Mouse (Mus musculus) gastrocnemius, postnatal 14 days (tissue): ENCODE results near the gene Tspan31. TPM values are rescaled to one million over a fixed set of nuclear protein-coding genes. Genes with fewer than 3 reads are reported as not detected.

Experiments
- DNase-seq: peaks from one replicate; pipeline ENCODE4 v3.0.0; 2021; ENCODE audit warnings: mixed read lengths
- intact Hi-C: fragments of 180-260 bp; cut with DNase I; formaldehyde crosslinking; loops from one replicate; pipeline ENCODE4 v1.15.1; 2025; ENCODE audit warnings: low total_unique reads
- total RNA-seq, 2 experiments: library from RNA; stranded (reverse); gene quantifications; 2 replicates each; pipeline ENCODE4 v1.2.3; 2021

Gene Tspan31
- total RNA-seq, 2 experiments from 2014 or later: 26.5 to 31.6 TPM

DNA sequence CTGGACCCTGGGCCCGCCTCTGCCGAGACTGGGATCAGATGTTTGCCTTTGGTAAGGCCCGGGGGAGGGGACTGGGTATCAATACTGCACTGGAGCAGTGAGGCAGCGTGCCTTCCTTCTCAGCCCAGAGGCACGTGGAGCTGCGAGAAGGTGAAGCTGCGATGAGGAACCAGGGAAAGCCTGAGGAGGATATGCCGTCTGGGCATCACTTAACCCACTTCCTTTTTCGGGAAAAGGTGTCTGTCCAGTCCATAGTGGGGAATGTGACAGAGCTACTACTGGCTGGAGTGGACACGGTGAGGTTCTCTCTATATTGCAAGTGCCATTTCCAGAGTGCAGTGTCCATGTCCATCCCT lies 20.0 kb downstream of the Tspan31 start:
- no peak for DNase-seq
- intact Hi-C loops: no loop called here

DNA sequence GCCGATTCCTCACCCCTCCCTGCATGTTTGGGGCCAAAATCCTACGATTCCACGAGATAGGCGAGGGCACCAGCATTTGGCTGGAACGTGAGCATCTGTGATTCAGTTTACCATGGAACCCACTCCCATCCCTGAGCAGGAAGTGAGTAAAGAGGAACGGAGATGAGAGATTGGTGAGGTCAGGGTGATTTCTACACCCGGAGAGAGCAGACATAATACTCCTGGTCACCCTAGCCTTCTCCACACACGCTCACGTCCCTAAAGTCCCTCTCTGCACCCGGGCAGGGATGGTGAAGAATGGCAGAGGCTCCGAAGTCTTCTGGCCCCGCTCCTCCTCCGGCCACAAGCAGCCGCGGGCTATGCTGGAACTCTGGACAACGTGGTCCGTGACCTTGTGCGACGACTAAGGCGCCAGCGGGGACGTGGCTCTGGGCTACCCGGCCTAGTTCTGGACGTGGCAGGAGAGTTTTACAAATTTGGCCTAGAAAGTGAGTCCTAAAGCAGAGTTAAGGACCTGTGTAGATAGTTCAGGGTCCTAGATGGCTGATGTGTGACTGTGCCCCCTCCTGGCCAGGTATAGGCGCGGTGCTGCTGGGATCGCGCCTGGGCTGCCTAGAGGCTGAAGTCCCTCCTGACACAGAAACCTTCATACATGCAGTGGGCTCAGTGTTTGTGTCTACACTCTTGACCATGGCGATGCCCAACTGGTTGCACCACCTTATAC lies 20.5 kb downstream of the Tspan31 start:
- no peak for DNase-seq
- intact Hi-C loops: no loop called here

DNA sequence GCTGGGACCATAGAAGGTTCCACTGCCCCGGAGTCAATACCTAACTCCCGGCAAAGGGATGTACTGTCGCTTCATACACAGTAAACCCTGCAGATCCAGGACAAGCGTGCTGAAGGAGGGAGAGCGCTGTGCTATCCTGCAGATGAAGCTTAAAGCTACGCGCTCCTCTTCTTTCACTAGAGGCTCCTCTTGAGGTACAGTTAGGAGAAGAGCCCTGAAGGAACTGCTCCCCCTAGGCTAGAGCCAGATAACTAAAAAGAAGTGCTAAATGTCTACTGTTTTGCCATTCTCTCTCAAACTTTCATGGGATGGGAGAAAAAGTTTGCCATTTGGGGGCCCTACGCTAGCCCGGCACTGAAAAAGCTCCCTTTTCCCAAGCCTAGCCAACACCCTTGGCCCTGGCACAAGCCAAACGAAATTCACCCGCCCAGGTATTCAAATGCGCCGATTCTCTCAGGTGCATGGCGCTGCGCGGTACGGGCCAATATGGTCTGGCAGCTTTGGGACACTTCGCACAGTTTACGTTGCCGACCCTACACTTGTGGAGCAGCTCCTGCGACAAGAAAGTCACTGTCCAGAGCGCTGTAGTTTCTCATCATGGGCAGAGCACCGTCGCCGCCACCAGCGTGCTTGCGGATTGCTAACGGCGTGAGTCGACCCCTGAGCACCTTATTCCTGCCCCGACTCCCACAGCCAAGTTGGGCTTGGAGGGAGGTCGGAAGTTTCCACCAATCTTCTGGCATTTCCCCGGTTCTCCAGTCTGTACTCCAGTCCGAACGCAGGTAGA lies 21.3 kb downstream of the Tspan31 start:
- intact Hi-C loops: no loop called here
- no peak for DNase-seq

DNA sequence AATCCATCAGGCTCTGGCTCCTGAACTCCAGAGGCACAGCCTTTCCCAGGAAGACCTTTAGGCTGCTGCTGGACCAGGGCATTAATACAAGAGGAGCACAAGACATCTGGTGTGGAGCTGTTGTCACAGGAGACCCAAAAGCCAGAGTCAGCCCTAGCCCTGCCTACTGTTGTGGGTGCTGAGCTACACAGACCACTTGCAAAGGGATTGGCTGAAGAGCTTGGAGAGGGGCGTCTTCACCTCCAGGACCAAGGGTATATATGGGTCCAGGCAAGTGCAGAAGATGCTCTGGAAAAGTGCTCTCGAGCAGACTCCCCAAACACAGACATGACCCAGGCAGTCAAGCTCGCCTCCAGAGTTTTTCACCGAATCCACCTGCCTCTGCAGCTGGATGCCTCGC lies 22.1 kb downstream of the Tspan31 start, which contains the start of gene Cyp27b1:
TSS of gene Cyp27b1 (plus strand) at position 297 of the 400 bp plus-strand sequence.
- intact Hi-C loops: no loop called here
- no peak for DNase-seq

DNA sequence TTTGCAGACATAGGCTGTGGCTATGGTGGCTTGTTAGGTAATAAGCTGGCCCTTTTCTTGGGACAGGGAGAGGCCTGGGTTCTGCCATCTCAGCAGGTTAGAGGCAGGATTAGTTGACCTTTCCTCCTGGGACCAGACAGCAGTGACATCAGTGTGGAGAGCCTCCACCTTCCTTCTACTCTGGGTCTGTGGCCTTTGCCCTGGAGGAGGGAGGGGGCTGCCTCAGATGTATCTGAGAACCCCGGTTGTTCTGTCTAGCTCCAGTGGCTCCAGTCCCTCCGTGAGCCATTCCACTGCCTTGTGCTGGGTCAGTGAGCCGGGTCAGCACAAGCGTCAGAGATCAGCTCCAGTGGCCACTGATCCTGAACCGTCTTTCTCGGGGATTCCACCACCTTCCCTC lies 26.9 kb downstream of the Tspan31 start:
- DNase-seq: no peak
- intact Hi-C loops: no loop called here

DNA sequence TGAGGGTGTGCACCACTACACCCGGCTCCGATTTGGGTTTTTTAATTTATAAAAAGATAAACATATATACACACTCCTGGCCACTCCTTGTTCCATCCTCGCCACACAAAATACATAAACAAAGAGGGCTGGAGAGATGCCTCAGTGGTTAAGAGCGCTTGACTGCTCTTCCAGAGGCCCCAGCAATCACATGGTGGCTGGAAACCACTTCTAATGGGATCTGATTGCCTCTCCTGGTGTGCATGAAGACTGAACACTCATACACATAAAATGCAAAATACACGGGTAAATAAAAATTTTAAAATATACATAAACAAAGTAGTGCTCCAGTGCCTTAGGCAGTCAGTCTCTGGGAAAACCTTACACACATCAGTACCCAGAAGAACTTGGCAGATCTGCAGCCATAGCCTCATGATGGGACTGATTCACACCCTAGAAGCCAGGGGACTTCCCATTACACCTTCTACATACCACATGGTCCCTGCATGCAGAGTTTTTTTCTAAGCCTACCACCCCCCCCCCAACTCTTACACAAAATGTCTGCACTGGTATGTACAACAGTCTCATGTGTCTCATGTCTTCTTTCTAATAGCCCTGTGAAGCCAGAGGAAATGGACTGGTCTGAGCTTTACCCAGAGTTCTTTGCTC lies 27.5 kb downstream of the Tspan31 start:
- no peak for DNase-seq
- intact Hi-C loops: no loop called here

DNA sequence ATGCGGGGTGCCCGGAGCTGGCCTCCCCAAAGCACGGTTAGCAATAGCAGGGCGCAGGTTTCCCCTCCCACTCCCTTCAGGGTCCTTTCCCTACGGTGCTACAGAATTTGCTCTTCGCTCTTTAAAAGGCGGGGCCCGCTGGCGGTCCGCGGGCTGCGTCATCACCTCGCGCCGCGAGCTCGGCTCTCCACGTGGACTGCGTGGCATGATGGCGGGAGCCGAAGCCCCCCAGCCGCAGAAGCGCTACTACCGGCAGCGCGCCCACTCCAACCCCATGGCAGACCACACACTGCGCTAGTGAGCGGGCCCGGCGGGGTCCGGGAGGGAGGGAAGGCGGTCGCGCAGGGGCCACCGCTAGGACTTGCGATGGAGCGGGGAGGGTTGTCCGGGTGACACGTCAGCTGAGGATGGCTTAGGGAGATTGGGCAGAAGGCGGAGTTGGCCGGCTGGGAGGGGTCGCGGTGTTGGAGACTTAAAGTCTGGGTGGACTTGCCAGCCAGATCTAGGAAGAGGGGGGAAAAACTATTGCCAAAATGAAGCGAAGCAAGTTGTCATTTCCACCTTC lies 28.2 kb downstream of the Tspan31 start:
- intact Hi-C loops: no loop called here
- peak; percentile 87 for DNase-seq

DNA sequence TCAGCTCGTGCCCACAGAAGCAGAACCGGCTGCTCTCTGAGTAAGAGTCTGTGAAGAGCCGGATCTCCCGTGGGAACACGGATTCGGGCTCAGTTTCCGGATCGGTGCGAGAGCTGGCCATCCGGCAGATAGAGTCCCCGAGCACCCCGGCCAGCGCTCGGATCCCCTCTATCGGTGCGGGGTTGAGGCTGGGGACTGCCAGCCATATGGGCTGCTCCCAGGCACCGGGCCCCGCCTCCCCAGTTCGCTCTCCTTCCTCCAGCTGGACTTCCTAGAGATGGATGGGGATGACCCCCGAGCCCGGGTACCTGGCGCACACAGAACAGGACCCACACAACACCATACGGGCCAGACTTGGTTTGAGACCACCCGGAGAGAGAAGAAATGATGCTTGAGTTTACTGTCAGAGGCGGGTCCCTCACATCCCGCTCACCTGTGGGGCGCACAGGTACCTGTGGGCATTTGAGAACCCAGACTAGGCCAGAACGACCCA lies 28.7 kb downstream of the Tspan31 start, which contains the start of the genes Mettl1 and Eef1akmt3:
TSS of gene Mettl1 (plus strand) at position 141 of the 493 bp plus-strand sequence.
TSS of gene Eef1akmt3 (minus strand) at position 240 of the 493 bp plus-strand sequence.
- intact Hi-C loops: no loop called here
- peak; percentile 38 for DNase-seq

DNA sequence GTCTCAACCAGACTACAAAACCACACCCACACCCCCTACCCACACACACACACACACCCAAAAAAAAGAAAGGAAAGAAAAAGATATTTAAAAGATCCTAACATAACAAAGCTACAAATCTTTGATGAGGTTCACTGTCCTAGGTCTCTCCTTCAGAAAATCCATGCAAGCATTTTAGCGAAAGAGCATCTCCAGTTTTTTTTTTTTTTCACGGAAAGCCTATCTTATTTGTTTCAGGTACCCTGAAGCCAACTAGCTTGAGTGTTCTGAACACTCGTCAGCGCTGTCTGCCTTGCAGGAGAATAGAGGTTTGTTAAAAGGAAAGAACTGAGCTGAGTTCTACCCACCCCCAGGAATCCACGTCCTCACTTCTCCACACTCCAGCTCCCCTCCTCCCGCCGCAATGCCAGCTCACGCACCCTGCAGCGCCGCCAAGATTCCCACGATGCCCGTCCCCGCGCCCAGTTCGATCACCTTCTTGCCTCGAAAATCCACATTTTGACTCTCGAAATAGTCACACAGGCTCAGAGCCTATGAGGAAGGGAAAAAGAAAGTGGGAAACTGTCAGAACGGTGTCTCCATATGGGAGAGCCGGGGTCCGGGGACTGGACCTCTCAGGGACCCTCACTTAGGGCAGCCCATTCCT lies 29.4 kb downstream of the Tspan31 start:
- no peak for DNase-seq
- intact Hi-C loops: no loop called here

DNA sequence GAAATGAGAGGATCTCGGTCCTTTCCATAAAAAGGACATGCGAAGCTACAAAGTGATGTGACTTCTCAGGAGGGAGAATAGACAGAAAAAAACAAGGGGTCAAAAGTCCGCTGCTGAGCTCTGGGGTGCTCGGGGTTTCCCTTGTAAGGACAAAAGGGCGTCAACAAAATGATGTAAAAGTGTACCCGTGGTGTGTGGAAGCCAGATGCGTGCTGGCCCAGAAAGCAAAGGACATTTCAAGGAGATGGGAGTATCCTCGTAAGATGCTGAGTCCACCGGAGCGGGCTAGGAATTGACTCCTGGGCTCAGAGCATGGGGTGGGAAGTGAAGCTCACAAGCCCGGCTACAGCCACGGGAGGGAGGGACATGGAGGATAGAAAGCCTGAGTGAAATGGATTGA lies 32.4 kb downstream of the Tspan31 start:
- intact Hi-C loops: no loop called here

DNA sequence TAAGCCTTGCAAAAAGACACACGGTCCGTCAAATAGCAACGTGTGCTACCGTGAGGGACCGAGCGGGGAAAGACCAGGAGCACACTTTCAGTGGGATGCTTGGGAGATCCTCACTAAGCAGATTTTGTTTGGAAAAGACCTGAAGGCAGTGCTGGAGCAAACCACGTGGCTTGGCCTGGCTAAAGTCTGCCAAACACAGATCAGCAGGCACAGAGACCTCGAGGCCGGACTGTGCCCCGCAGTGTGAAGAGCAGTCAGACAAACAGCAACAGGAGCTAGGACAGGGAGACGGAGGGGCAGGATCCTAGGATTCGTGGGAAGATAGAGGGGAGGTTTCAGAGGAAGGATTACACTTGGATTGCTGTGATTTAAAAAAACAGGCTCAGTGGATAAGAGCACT lies 33.8 kb downstream of the Tspan31 start:
- intact Hi-C loops: no loop called here
- DNase-seq: no peak

More for the DNA sequence above, 32.4 kb downstream of the Tspan31 start:
- DNase-seq: no peak

DNA sequence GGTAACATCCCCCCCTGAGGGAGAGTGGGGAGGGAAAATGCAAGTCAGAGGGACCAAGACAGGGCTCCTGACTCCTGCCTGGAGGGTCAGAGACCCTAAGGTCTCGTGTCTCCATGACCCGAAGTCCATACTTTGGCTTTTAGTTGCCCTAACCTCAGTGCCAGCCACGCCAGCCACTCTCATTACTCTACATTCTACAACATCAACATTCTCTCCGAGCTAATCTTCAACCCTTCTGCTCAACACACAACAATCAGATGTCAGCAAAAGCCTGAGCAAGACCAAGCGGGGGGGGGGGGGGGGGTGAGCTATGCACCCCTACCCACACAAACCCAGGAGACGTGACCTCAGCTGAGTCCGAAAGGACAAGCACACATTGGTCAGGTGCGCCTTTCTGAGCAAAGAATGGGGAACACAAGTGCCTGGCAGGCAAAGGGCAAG lies 36.7 kb downstream of the Tspan31 start:
- DNase-seq: no peak
- intact Hi-C loops: loop anchor here (2.0 kb wide), 1 partner anchor 117 kb away; no protein-coding TSS in a partner anchor

DNA sequence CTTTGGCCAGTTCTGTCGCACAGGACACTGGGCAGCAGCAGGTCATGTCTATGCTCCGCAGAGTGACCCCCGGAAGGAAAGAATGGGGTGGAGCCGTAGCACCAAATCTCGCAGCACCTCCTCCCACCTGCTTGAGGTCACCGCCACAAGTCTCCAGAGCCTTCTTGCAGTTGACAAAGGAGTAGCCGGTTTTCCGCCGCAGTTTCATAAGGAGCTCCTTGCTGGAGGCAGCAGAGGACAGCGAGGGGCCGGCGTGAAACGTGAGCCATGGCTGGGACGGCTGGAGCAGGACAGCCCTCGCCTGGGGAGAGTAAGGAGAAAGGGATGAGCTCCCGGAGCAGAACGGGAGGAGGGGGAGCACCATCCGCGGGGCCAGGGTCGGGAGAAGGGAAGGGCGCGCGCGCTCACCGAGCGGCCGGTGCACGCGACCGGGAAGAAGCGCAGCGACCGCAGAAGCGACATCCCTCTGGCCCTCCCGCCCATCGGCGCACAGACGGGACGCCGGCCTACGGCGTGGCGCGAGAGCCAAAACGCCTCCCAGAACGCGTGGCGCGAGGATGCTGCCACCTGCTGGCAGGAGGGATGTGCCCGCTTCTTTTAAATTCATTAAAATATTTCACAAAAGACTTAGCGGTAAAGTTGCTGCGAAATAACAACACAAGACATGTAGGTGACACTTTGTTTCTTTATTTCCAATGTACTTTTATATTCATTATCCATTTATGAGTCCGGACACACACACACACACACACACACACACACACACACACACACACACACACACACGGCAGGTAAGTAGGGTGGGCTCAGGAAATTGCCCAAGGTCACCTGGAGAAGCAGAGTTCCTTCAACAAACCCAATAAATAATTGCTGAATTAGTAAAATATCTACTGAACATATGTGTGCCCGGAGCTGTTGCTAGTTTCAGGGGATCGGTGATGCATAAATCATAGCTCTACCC lies 39.4 kb downstream of the Tspan31 start, which contains the start of gene Tsfm:
TSS of gene Tsfm (minus strand) at position 505 of the 961 bp plus-strand sequence.
- intact Hi-C loops: no loop called here
- peak; percentile 94 for DNase-seq

DNA sequence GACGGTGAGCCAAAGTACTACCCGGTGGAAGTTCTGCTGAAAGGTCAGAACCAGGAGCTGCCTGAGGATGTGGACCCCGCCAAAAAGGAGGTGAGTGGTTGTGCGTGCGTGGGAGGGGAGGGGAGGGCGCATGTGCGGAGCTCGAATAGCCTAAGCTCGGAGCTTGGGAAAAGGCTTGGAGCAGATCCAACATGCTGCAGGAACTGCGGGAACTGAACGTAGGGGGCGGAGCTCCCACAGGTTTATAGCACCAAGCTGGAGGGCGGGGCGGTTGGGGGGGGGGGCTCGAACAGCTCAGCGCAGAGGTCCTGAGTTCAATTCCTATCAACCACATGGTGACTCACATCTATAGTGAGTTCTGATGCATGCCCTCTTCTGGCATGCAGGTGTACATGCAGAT lies 51.6 kb downstream of the Tspan31 start:
- intact Hi-C loops: no loop called here
- no peak for DNase-seq
